In the genomic region with DNA sequence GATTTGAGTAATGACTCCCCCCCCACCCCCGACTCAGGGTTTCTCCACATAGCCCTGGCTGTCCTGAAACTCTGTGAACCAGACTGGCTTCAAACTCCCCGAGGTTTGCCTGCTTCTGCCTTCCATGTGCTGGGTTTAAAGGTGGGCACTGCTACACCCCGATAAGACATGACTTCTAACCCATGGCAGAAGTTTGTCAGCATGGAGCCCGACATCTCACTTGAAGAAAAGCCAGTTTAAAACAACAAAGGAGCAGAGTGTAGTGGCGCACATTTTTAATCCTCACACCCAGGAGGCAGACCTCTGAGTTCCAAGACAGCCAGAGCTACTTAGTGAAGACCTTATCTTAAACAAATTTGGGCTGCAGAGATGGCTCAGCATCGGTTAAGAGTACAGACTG, we compare ENCODE assay signal across 8 mouse cellular contexts. TPM values are rescaled to one million over a fixed set of nuclear protein-coding genes. Genes with fewer than 3 reads are reported as not detected.
DNase-seq lines count a peak whose midpoint lies in the region; ATAC-seq and TF ChIP-seq lines count a peak whose summit lies in the region.

No protein-coding gene starts in this region.

- peak overlapping the region; percentile 89 for H3K4me2 ChIP-seq in heart, embryonic 12.5 days
- H3K4me2 ChIP-seq in forebrain, embryonic 14.5 days (ENCODE audit: low read length), result peak overlapping the region; percentile 82
- peak overlapping the region; percentile 66 for H3K4me2 ChIP-seq in liver, postnatal 0 days (ENCODE audit: low read depth, low read length)

- 0 out of 2 replicates have a peak overlapping the region, but pooled peaks have one; percentile 73 for H3K9ac ChIP-seq in heart, embryonic 12.5 days
- H3K9ac ChIP-seq in forebrain, embryonic 14.5 days (ENCODE audit: low read length), result peak overlapping the region; percentile 74; the same call in 1 of the 2 replicates
- H3K9ac ChIP-seq in liver, postnatal 0 days (replicated peaks), result peak overlapping the region; percentile 72

- TF ChIP-seq EP300 in liver, postnatal 0 days (IDR thresholded peaks at IDR 0.05; ENCODE audit: low read depth), result no peak

- intact Hi-C loops in heart, postnatal 14 days (cut with DNase I), result loop anchor here (5.0 kb wide), 1 partner anchor 330 kb away; a partner anchor contains a TSS
- intact Hi-C loops in gastrocnemius, postnatal 36 days (cut with DNase I), result no loop called here

- 31% methylated on average over 6 of the region's 6 CpGs for WGBS in heart, embryonic 12.5 days
- 38% methylated on average over 6 of the region's 6 CpGs for WGBS in forebrain, embryonic 14.5 days
- WGBS in liver, postnatal 0 days (ENCODE audit: insufficient replicate concordance), result 27% methylated on average over 6 of the region's 6 CpGs

- ATAC-seq in heart, embryonic 12.5 days (ENCODE audit: insufficient number of reproducible peaks, low FRiP score), result no peak
- no peak for ATAC-seq in forebrain, embryonic 14.5 days
- no peak for ATAC-seq in liver, postnatal 0 days

- TF ChIP-seq CTCF in E14TG2a.4 (conservative IDR thresholded peaks at IDR 0.05; ENCODE audit: low read length), result no peak
- TF ChIP-seq CTCF in liver, postnatal 0 days (IDR thresholded peaks at IDR 0.05; ENCODE audit: low read depth), result no peak

- no peak for DNase-seq in heart, postnatal 14 days
- no peak for DNase-seq in forebrain, embryonic 14.5 days (ENCODE audit: low spot score)
- DNase-seq in liver, postnatal 0 days, result no peak
- DNase-seq in adipocyte (ENCODE audit: low spot score), result no peak
- no peak for DNase-seq in urinary bladder, adult 2 months (ENCODE audit: low spot score)
- no peak for DNase-seq in gastrocnemius, postnatal 36 days

- no peak overlapping the region for H3K27ac ChIP-seq in heart, embryonic 12.5 days (ENCODE audit: poor library complexity, severe bottlenecking)
- no peak overlapping the region for H3K27ac ChIP-seq in forebrain, embryonic 14.5 days (ENCODE audit: low read depth, low read length)
- no peak overlapping the region; the same call in 1 of the 2 replicates for H3K27ac ChIP-seq in liver, postnatal 0 days (ENCODE audit: low read depth)

- H3K4me3 ChIP-seq in heart, embryonic 12.5 days, result peak overlapping the region; percentile 70
- peak overlapping the region; percentile 86; the same call in 1 of the 2 replicates for H3K4me3 ChIP-seq in E14TG2a.4 (replicated peaks; ENCODE audit: low read length)
- H3K4me3 ChIP-seq in forebrain, embryonic 14.5 days (ENCODE audit: low read depth, low read length), result peak overlapping the region; percentile 67
- H3K4me3 ChIP-seq in liver, postnatal 0 days (ENCODE audit: low read depth, low read length), result peak overlapping the region; percentile 70

- H3K27me3 ChIP-seq in heart, embryonic 12.5 days (replicated peaks), result no peaks in the 10 kb centered on the region
- H3K27me3 ChIP-seq in E14TG2a.4 (ENCODE audit: insufficient read depth, low read length), result peaks cover 18% of the 10 kb centered on the region
- H3K27me3 ChIP-seq in forebrain, embryonic 14.5 days (replicated peaks; ENCODE audit: control insufficient read depth, insufficient read depth, low read length), result no peaks in the 10 kb centered on the region
- no peaks in the 10 kb centered on the region for H3K27me3 ChIP-seq in liver, postnatal 0 days (ENCODE audit: insufficient read depth, low read length)

- H3K4me1 ChIP-seq in heart, embryonic 12.5 days (replicated peaks), result peaks cover 11% of the 10 kb centered on the region
- peaks cover 40% of the 10 kb centered on the region for H3K4me1 ChIP-seq in E14TG2a.4 (replicated peaks; ENCODE audit: low read depth, low read length)
- H3K4me1 ChIP-seq in forebrain, embryonic 14.5 days (ENCODE audit: control insufficient read depth, insufficient read depth, low read length), result peaks cover 10% of the 10 kb centered on the region; the same call in 1 of the 2 replicates
- H3K4me1 ChIP-seq in liver, postnatal 0 days (ENCODE audit: insufficient read depth), result peaks cover 12% of the 10 kb centered on the region

- no peaks in the 10 kb centered on the region for H3K9me3 ChIP-seq in heart, embryonic 12.5 days (replicated peaks)
- H3K9me3 ChIP-seq in E14TG2a.4 (ENCODE audit: low read length), result no peaks in the 10 kb centered on the region
- H3K9me3 ChIP-seq in forebrain, embryonic 14.5 days (replicated peaks; ENCODE audit: control insufficient read depth, low read length), result no peaks in the 10 kb centered on the region
- no peaks in the 10 kb centered on the region for H3K9me3 ChIP-seq in liver, postnatal 0 days (ENCODE audit: low read length)

- H3K36me3 ChIP-seq in heart, embryonic 12.5 days, result peaks cover 27% of the 10 kb centered on the region
- peaks cover 40% of the 10 kb centered on the region for H3K36me3 ChIP-seq in E14TG2a.4 (ENCODE audit: insufficient read depth, low read length)
- peaks cover 25% of the 10 kb centered on the region for H3K36me3 ChIP-seq in forebrain, embryonic 14.5 days (ENCODE audit: control insufficient read depth, insufficient read depth, low read length)
- peaks cover 21% of the 10 kb centered on the region for H3K36me3 ChIP-seq in liver, postnatal 0 days (replicated peaks; ENCODE audit: insufficient read depth, low read length)

RNA-seq across cellular contexts. Expression of a gene that starts 0.7 kb away (rescaled TPM):
- polyA plus RNA-seq in heart, embryonic 12.5 days (2016; fragmentation: Nextera tagmentation; extraction: Ambion mirVana), result 56.2 and 58.2 TPM in 2 replicates
- total RNA-seq in heart, postnatal 14 days (2021), result 10 to 100 TPM; 15.2 to 17.3 TPM
- 95.5 and 107 TPM in 2 replicates for polyA plus RNA-seq in forebrain, embryonic 14.5 days (2014; fragmentation: Nextera tagmentation; extraction: Ambion mirVana)
- polyA plus RNA-seq in liver, postnatal 0 days (2015; fragmentation: Nextera tagmentation; extraction: Ambion mirVana), result 46.5 and 48.3 TPM in 2 replicates
- polyA plus RNA-seq in urinary bladder, adult 2 months (2012; rRNA removed), result 70.9 and 80.1 TPM in 2 replicates
- 1 to 10 TPM; 6.5 to 9.2 TPM for total RNA-seq in gastrocnemius, postnatal 36 days (2021)

RNA-seq across cellular contexts. Expression of a gene that starts 16.9 kb away (rescaled TPM):
- polyA plus RNA-seq in heart, embryonic 12.5 days (2016; fragmentation: Nextera tagmentation; extraction: Ambion mirVana), result 5.8 and 6.4 TPM in 2 replicates
- total RNA-seq in heart, postnatal 14 days (2021), result 1 to 10 TPM; 1.3 to 1.7 TPM
- polyA plus RNA-seq in forebrain, embryonic 14.5 days (2014; fragmentation: Nextera tagmentation; extraction: Ambion mirVana), result 11.5 and 14.6 TPM in 2 replicates
- polyA plus RNA-seq in liver, postnatal 0 days (2015; fragmentation: Nextera tagmentation; extraction: Ambion mirVana), result 2.9 and 3.9 TPM in 2 replicates
- 6.9 and 7.0 TPM in 2 replicates for polyA plus RNA-seq in urinary bladder, adult 2 months (2012; rRNA removed)
- 1 to 10 TPM in 1 of 2 experiments, under 1 TPM in 1; 0.89 to 1.2 TPM for total RNA-seq in gastrocnemius, postnatal 36 days (2021)

RNA-seq across cellular contexts. Expression of a gene that starts 21.8 kb away (rescaled TPM):
- 413 and 440 TPM in 2 replicates for polyA plus RNA-seq in heart, embryonic 12.5 days (2016; fragmentation: Nextera tagmentation; extraction: Ambion mirVana)
- 100 to 1,000 TPM; 159 to 196 TPM for total RNA-seq in heart, postnatal 14 days (2021)
- 2,151 and 2,168 TPM in 2 replicates for polyA plus RNA-seq in forebrain, embryonic 14.5 days (2014; fragmentation: Nextera tagmentation; extraction: Ambion mirVana)
- polyA plus RNA-seq in liver, postnatal 0 days (2015; fragmentation: Nextera tagmentation; extraction: Ambion mirVana), result 114 and 117 TPM in 2 replicates
- polyA plus RNA-seq in urinary bladder, adult 2 months (2012; rRNA removed), result 89.2 and 102 TPM in 2 replicates
- 10 to 100 TPM; 34.6 to 48.3 TPM for total RNA-seq in gastrocnemius, postnatal 36 days (2021)

RNA-seq across cellular contexts. Expression of a gene that starts 30.1 kb away (rescaled TPM):
- polyA plus RNA-seq in heart, embryonic 12.5 days (2016; fragmentation: Nextera tagmentation; extraction: Ambion mirVana), result 0.17 TPM in 1 of 2 replicates, not detected in the other
- 1 to 10 TPM in 1 of 2 experiments, not detected in 1; 5.1 TPM for total RNA-seq in heart, postnatal 14 days (2021)
- polyA plus RNA-seq in forebrain, embryonic 14.5 days (2014; fragmentation: Nextera tagmentation; extraction: Ambion mirVana), result 0.12 TPM in 1 of 2 replicates, not detected in the other
- 10.4 and 11.5 TPM in 2 replicates for polyA plus RNA-seq in liver, postnatal 0 days (2015; fragmentation: Nextera tagmentation; extraction: Ambion mirVana)
- polyA plus RNA-seq in urinary bladder, adult 2 months (2012; rRNA removed), result 0.83 and 1.1 TPM in 2 replicates
- total RNA-seq in gastrocnemius, postnatal 36 days (2021), result under 1 TPM in 1 of 2 experiments, not detected in 1; 0.61 TPM

RNA-seq across cellular contexts. Expression of a gene that starts 43.7 kb away (rescaled TPM):
- polyA plus RNA-seq in heart, embryonic 12.5 days (2016; fragmentation: Nextera tagmentation; extraction: Ambion mirVana), result 673 and 675 TPM in 2 replicates
- total RNA-seq in heart, postnatal 14 days (2021), result 100 to 1,000 TPM; 165 to 189 TPM
- polyA plus RNA-seq in forebrain, embryonic 14.5 days (2014; fragmentation: Nextera tagmentation; extraction: Ambion mirVana), result 1,356 and 1,420 TPM in 2 replicates
- 281 and 283 TPM in 2 replicates for polyA plus RNA-seq in liver, postnatal 0 days (2015; fragmentation: Nextera tagmentation; extraction: Ambion mirVana)
- 274 and 303 TPM in 2 replicates for polyA plus RNA-seq in urinary bladder, adult 2 months (2012; rRNA removed)
- 100 to 1,000 TPM; 107 to 124 TPM for total RNA-seq in gastrocnemius, postnatal 36 days (2021)
